Mouse (Mus musculus): ENCODE measurements around the gene Gucy1b2.

- TF ChIP-seq CTCF (IDR thresholded peaks at IDR 0.05; ENCODE audit: insufficient read depth, low read depth, low read length) (no peak), POLR2A (IDR thresholded peaks at IDR 0.05; ENCODE audit: insufficient read depth, low read depth, low read length) (no peak)
Observed at GRCm38 (mm10) chr14:62350890-62351289, 105.2 kb downstream of the Gucy1b2 start.

Data from olfactory bulb, adult 2 months (tissue).